Mouse (Mus musculus) c-Kit-negative CD71-positive TER-119-positive erythroid progenitor cells, embryonic 14.5 days (primary cell): ENCODE data around the gene Rnf121.

Source experiments
- DNase-seq: peaks from one replicate; pipeline ENCODE4 v3.0.0-alpha.2; 2013; ENCODE audit warnings: low read depth, low spot score

The Rnf121 gene

DNA sequence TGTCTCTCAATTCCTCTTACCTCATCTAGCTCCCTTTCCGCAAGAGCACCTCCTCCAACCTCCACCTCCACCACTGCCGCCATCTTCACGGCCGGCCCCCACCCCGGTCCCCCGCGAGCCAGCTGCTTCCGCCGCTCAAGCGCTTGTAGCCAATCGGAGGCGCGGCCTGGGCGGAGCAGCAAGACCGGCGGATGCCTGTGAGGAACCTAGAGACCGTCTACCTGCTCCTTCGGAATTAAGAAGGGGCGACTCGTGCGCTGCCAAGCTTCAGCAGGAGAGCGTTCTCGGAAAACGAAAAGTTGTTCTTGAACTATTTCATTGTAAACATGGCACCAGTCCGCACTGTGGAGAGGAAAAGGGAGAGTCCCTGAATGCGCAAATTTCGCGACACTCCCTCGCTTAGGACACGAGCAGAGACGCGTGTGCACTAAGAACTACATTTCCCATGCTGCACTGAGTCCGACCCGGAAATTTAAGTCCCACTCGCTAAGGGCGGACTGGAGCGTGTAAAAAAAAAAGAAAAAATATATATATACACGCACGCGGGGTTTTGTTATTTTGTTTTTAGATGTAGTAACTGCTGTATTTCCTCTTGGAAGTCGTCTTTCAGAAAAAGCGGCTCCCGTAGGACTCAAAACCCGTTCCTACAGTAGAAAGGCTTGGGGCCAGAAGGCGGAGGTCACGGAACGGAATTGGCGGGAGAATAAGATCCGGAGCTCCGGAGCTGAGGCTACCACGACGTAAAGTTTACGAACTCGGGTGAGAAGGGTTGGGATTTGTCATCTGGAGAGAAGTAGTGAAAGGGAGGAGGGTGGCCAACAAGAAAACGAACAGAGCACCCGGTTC lies at the start of gene Rnf121, which contains the start of the genes Xndc1 and Xntrpc:
Gene Rnf121 (minus strand): TSS at position 424 of the 846 bp plus-strand sequence.
Gene Xndc1 (plus strand): TSS at position 466 of the 846 bp plus-strand sequence.
Gene Xntrpc (plus strand): TSS at position 668 of the 846 bp plus-strand sequence.
- peak; percentile 78 for DNase-seq

DNA sequence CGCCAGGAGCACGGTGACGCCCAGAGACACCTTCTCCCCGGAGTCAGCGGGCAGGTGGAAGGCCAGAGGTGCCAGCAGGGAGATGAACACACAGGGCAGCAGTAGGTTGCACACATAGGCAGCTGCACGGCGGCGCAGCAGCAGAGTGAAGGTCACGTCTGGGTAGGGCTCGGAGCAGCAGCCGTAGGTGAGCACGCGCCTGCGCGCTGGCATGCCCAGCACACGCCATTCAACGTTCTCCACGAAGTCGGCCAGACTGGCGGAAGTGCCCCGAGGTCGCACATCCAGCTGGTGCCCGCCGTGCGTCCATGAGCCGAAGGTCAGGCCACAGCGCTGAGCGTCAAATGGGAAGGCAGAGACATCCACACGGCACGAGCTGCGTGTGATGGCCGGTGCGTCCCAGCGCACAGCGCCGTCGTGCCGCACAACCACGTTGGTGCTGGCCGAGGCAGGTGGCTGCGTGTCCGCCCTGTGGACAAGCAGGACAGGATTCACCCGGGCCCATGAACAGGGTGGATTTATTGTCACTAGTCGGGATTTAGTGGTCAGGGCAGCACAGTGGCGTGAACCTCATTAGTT lies 48.0 kb upstream of the Rnf121 start:
- no peak for DNase-seq

DNA sequence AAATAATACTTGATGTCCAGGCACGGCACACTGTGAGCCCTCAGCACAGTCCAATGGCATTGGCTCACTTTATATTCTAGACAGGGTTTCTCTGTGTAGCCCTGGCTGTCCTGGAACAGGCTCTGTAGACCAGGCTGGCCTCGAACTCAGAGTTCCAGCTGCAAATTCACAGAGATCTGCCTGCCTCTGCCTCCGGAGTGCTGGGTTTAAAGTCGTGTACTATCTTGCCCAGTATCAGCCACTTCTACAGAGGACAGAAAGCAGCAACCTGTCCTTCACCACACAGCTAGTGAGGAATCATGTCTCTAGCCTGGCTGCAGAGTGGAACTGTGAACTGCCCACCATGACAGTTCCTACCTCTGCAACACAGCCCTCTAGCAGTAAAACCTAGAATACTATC lies 44.5 kb upstream of the Rnf121 start:
- no peak for DNase-seq

DNA sequence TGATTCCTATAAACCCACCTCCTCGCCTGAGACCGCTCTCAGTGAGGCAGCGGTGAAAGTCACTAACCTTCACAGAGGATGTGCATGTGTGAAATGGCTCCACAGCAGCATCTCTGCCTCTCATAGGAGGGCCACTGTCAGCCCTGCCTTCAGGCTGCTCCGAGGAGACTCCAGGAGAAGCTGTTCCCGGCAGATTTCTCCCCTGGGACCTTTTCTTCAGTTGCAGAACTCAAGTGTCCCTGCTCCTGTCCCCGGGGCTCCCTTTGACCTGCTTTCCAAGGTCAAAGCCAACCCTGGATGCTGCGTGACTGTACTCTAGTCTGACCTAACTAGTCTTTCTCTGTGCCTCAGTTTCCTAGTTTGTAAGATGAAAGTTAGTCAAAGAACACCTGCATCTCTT lies 43.9 kb upstream of the Rnf121 start, which contains the start of gene Art5:
Gene Art5 (minus strand): TSS at position 319 of the 400 bp plus-strand sequence.
- no peak for DNase-seq

DNA sequence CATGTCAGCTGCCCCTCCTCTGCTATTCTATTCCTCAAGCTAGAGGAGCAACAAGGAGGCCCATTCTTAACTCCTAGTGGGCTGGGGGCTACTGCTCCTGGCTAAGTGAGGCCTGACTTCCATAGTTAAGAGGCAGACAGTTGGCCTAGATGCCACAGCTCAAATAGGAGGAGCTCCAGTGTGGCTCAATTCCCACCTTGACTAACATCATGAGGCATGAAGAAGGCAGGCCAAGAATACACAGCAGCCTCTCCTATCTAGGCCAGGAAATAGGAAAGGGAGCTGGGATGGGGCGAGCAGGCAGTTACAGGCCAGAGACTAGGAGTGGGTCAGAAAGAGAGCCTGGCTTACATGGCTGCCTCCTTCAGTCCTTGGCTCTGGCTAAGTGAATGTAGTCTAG lies 42.9 kb upstream of the Rnf121 start:
- no peak for DNase-seq

DNA sequence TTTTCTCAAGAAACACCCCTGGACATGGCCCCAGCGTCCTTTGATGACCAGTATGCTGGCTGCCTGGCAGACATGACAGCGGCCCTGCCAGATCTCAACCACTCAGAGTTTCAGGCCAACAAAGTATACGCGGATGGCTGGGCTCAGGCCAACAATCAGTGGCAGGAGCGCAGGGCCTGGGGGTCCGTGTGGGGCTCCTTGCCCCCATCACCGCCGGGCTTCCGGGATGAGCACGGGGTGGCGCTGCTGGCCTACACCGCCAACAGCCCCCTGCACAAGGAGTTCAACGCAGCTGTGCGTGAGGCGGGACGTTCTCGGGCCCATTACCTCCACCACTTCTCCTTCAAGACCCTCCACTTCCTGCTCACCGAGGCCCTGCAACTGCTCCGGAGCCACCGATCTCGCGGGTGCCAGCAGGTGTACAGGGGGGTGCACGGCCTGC lies 41.5 kb upstream of the Rnf121 start:
- no peak for DNase-seq

DNA sequence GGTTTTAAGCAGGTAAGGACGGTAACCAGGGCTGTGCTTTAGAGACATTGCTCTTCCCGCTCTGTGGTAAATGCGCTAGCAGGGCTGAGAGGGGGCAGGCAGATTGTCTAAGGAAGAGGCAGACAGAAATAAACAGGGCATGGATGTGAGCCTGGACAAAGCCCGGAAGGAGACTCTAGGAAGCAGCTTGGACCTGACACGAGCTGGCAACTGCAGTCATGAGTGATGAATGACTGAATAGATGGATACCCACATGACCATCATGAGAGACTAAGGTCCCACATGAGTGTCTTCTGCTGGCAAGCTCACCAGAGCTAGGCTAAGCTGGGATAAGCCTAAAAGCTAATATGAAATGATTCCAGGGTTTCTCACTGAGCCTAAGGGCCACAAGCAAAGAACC lies 38.9 kb upstream of the Rnf121 start:
- DNase-seq = no peak

DNA sequence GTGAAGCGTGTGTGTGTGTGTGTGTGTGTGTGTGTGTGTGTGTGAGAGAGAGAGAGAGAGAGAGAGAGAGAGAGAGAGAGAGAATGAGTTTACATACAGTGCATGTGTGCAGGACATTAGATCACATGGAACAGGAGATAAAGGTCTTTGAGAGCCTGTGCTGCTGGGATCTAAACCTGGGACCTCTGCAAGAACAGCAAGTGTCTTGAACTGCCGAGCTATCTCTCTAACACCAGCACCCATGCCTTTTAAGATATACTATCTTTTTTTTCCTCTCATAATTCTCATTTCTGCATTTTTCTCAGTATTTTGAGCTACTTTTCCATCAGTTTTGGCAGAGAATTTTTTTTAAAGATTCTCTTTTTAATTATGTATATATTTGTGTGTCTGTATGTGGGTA lies 38.3 kb upstream of the Rnf121 start:
- no peak for DNase-seq

DNA sequence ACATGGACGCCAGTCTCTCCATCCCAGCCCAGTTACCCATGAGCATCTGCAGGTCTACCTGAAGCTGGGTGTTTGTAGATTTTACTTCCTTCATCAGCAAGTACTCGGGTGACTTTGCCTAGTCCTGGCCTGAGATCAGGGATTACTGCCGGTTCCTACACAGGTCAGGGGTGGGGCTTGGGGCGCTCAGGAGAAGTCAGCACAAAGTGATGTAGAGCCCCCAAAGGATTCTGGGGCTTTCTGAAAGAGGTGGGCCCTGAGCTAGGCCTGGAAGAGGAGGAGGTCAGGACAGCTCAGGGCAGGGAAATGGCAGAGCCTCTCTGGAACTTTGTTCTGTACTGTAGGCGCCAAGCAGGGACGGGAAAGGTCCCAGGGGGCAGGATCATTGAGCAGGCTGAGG lies 37.4 kb upstream of the Rnf121 start:
- no peak for DNase-seq

DNA sequence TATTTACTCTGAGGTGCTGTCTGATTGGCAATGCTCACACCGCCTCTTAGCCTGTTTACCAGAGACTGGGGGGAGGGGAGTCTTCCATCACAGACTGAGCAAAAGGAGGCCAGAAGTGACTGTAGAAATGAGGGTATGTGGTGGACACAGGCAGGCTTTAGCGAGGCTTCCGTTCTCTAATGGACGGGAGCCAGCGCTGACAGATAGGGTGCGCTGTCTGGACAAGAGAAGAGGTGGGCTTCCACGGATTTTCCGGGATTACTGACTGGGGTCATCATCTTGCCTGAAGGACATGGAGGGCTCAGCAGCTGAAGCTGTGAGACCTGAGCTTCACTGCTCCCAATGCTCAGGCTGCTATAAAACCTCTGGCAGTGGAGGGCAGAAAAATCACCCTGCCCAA lies 37.0 kb upstream of the Rnf121 start:
- no peak for DNase-seq

DNA sequence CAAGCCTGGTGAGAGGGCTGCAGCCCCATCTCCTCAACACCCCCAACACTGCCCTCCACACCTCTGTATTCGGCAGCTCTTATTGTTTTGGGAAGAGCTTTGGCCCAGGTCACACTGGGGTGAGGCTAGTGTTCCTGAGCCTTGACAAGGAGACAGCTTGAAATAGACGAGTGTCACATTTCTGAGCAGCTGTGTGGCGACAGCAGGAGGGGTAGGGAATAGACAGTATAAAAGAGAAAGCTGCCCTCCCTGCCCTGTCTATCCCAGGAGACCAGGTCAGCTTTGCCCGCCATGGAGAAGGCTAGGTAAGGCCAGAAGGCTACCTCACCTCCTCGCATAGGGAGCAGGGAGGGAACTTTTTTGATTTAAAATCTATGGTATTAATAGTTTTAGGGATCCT lies 36.2 kb upstream of the Rnf121 start, which contains the start of gene Art1:
Gene Art1 (plus strand): TSS at position 257 of the 400 bp plus-strand sequence.
- no peak for DNase-seq

DNA sequence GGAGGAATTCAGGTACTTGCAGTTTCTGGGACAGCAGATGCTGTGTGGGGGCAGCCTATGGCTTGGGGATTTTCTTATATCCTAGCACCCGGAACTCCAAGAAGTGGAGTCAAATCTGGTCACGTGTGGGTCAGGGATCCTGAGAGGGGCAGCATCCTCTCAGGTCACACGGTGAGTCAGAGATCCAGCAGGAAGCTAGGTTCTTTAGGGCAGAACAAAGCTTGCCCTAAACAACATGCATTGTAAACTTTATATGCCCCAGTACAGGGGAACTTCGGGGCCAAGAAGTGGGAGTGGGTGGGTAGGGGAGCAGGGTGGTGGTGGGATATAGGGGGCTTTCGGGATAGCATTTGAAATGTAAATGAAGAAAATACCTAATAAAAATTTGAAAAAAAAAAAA lies 35.6 kb upstream of the Rnf121 start:
- no peak for DNase-seq

DNA sequence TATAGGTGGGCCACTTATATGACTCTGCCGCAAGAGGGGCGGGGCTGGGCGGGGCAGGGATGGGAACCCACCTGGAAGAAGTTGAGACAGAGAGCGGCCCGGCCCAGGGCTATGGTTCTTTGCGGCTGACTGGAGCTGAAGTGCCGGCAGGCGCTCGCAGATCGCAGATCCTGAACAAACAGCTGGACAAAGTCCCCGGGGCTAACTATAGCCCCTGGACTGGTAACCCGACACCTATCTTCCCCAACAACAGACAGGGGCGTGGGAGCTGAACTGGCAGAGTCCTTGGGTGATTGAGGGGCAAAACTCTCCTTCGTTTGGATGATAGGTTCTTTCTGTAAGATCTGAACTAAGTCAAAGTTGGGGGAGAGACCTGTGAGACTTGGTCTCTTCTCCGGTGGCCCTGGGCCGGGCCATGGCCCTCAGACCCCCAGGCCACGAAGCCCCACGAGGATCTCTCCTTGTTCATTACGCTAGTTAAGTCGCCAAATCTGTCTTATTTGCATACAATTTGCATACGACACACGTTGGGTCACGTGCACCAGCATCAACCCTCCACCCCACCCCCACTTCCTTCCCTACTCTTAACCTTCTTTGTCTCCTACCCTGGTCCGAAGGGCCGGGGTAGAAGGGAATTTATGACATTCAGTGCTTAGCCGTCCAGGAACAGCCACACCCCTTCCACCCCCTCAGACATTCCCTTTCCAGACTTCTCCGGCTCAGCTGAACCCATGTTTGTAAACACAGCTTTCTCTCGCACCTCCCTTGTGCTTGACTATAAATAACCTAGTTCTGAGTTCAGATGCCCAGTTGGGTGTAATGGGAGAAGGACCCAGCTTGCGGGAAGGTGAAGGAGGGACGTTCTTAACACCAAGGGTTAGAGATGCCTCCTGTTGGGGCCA lies 34.7 kb upstream of the Rnf121 start:
- no peak for DNase-seq

DNA sequence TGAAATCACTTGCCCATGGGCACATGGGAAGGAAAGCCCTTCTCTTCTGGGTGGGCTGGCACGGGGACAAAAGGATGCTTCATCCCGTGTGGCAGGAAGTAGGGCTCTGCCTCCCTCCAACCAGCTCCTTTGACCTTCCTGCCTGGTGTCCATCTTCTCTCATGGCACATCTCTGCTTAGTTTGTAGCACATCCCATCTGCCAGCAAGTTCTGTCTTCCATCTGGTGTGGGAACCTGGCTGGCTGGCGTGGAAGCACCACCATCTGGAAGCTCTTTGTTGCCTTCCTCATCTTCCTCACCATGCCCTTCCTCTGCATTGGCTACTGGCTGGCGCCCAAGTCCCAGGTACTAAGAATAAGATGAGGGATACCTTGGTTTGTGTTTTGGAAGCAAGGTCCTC lies 22.1 kb upstream of the Rnf121 start:
- no peak for DNase-seq

DNA sequence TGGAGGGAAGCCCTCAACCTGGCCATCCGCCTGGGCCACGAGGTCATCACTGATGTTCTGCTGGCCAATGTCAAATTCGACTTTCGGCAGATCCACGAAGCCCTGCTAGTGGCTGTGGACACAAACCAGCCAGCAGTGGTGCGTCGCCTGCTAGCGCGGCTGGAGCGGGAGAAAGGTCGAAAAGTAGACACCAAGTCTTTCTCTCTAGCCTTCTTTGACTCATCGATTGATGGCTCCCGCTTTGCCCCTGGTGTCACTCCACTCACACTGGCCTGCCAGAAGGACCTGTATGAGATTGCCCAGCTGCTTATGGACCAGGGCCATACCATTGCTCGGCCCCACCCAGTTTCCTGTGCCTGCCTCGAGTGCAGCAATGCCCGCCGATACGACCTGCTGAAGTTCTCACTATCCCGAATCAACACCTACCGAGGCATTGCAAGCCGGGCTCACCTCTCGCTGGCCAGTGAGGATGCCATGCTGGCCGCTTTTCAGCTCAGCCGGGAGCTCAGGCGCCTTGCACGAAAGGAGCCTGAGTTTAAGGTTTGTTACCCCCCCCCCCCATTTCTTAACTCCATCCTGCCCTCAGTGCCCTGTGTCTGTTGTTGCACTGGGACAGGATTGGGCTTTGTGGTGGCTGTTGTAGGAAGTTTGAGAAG lies 18.9 kb upstream of the Rnf121 start:
- no peak for DNase-seq

DNA sequence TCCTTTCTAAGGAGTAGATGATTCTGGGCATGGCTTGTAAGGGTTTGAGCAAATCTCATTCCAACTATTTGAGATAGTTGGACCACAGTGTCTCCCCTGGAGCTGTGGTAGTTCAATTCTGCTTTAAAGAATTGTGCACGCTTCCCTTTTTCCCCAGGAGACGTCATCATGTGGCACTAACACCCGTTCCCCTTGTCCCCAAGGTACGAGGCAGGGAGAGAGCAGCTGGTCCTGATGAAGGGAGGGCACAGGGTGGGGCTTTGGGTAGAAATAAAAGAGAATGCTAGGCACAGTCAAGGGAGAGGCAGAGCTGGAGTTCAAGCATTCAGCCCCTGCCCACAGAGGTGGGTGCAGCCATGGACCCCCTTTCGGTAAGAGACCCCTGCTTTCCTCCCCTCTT lies 17.5 kb upstream of the Rnf121 start, which contains the start of gene Trpc2:
Gene Trpc2 (plus strand): TSS at position 301 of the 400 bp plus-strand sequence.
- no peak for DNase-seq

DNA sequence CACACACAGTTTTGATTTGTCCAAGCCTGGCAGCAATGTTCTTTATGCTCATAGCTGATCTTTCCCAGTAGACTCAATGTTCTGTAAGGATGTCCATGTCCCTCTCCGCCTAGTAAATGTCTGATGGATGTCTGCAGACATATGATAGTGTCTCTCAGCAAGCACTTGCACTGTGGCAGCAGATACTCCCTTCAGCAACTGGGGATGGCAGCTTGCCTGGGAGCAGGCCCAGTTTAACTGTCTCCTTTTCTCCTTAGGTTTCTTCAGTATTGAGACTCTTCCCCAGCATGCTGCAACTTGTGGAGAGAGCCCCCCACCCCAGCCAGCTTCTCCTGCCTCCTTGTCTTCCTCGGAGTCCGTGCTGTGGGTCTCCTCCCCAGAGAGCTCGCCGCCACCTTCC lies 16.5 kb upstream of the Rnf121 start:
- DNase-seq = no peak

DNA sequence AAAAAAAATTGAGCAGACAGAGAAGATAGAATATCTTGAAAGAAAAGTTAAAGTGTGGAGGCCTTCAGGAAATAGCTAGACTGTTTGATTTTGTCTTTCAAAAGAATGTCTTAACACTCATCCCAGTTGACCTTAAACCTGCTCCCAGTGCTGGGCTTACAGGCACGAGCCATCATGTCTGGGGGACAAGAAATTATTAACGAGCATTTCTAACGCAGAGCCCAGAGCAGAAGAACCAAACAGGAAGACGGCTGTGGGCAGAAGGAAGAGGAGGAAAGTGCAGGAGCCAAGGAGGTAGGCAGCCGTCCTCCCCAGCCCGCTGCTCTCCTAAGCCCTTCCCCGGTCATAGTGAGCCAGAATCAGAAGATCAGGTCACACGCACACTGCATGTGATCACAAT lies 15.0 kb upstream of the Rnf121 start:
- no peak for DNase-seq

DNA sequence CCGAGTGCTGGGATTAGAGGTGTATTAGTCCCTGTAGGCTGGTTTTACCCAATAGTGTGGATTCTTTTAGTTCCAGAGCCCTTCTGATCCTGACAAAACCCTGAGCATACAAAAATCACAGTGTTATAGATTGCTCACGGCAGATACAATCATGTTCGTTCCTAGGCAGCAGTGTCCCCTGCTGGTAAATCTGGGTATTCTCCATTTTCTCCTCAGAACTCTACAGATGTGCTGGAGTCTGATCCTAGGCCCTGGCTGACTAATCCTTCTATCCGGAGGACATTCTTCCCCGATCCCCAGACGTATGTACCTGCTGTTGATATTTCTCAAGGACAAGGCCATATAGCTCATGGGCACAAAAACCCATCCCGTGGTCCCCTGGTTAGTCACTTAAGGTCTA lies 13.2 kb upstream of the Rnf121 start:
- DNase-seq = no peak

DNA sequence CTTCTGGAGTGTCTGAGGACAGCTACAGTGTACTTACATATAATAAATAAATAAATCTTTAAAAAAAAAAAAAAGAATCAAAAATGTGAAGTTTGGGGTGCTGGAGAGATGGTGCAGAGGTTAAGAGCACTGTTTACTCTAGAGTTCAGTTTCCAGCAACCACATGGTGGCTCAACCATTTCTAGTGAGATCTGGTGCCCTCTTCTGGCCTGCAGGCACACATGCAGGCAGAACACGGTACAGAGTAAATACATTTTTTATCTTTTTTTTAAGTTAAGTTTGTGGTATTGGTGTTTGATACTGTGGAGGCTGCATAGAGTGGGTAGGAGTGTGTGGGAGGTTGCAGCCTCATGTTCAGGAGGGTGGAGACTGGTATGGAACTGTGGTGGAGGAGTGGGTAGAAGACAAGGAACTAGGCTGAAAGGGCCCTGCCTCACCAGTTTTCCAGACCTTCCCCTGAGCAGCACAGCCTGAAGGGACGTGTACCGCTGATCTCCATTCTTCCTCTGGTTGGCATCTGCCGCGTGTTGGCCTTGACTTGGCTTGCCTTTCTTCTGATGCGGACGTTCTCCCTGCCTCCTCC lies 11.5 kb upstream of the Rnf121 start:
- peak; percentile 21 for DNase-seq

DNA sequence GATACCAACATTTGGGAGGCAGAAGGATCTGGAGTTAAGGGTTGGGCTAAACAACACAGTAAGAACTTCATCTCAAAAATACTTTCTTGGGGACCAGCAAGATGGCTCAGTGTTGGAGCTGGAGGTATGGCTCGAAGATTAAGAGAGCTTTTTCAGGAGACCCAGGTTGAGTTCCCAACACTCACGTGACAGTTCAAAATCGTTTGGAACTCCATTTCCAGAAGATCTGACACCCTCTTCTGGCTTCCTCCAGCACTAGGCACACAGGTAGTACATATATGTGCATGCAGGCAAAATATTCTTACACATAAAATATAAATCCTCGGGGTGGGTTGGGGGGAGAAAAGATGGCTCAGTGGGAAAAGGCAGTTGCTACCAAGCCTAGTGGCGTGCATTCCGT lies 1.1 kb upstream of the Rnf121 start:
- DNase-seq = no peak
